Mouse (Mus musculus): ENCODE measurements around the gene Tmsb15a. TPM values are rescaled to one million over a fixed set of nuclear protein-coding genes. Genes with fewer than 3 reads are reported as not detected.
"Not testable (repeated sequence)": the region's sequence is repeated elsewhere in the genome, so short reads cannot be mapped to it uniquely, and the experiment has no call there.

Tmsb15a gene
- not detected in 2 replicates for polyA plus RNA-seq (2012; rRNA removed)

GRCm38 (mm10) chrX:135725161-135725560, at the start of gene Tmsb15a:
Tmsb15a (minus strand) TSS chrX:135725261.
- WGBS: 88% methylated on average over 10 of the region's 10 CpGs
- no peaks in the 10 kb centered on the region for H3K36me3 ChIP-seq (ENCODE audit: control insufficient read depth, insufficient read depth, low read length)
- no peak for DNase-seq
- no peak for TF ChIP-seq POLR2A (IDR thresholded peaks at IDR 0.05; ENCODE audit: low read depth, low read length)
- no peak for TF ChIP-seq CTCF (conservative IDR thresholded peaks at IDR 0.05; ENCODE audit: insufficient read depth, insufficient read length, low read depth, low read length)
- H3K4me3 ChIP-seq (ENCODE audit: insufficient read depth, low read depth, low read length): no peak within 1 kb of the TSS
- H3K27me3 ChIP-seq (replicated peaks; ENCODE audit: control insufficient read depth, insufficient read depth, low read length): no peaks in the 10 kb centered on the region
- no peaks in the 10 kb centered on the region for H3K4me1 ChIP-seq (ENCODE audit: control insufficient read depth, insufficient read depth, low read length)
- H3K27ac ChIP-seq (ENCODE audit: insufficient read depth, low read depth, low read length): no peak within 1 kb of the TSS

GRCm38 (mm10) chrX:135768565-135768964, 43.5 kb upstream of the Tmsb15a start:
- Histone ChIP-seq H3K27me3 (replicated peaks; ENCODE audit: control insufficient read depth, insufficient read depth, low read length) (no peaks in the 10 kb centered on the region), H3K27ac (ENCODE audit: insufficient read depth, low read depth, low read length) (no peak overlapping the region), H3K4me1 (ENCODE audit: control insufficient read depth, insufficient read depth, low read length) (no peaks in the 10 kb centered on the region), H3K4me3 (ENCODE audit: insufficient read depth, low read depth, low read length) (no peak overlapping the region), H3K36me3 (ENCODE audit: control insufficient read depth, insufficient read depth, low read length) (no peaks in the 10 kb centered on the region)
- DNase-seq: no peak
- 77% methylated on average over 2 of the region's 2 CpGs for WGBS
- TF ChIP-seq CTCF (conservative IDR thresholded peaks at IDR 0.05; ENCODE audit: insufficient read depth, insufficient read length, low read depth, low read length) (no peak), POLR2A (IDR thresholded peaks at IDR 0.05; ENCODE audit: low read depth, low read length) (no peak)

- H3K27ac ChIP-seq (ENCODE audit: insufficient read depth, low read depth, low read length): no peak overlapping the region
- H3K27me3 ChIP-seq (replicated peaks; ENCODE audit: control insufficient read depth, insufficient read depth, low read length): no peaks in the 10 kb centered on the region
- 49% methylated on average over 3 of the region's 3 CpGs for WGBS
- no peaks in the 10 kb centered on the region for H3K36me3 ChIP-seq (ENCODE audit: control insufficient read depth, insufficient read depth, low read length)
- H3K4me1 ChIP-seq (ENCODE audit: control insufficient read depth, insufficient read depth, low read length): no peaks in the 10 kb centered on the region
- no peak for DNase-seq
- H3K4me3 ChIP-seq (ENCODE audit: insufficient read depth, low read depth, low read length): no peak overlapping the region
- TF ChIP-seq POLR2A (IDR thresholded peaks at IDR 0.05; ENCODE audit: low read depth, low read length) (no peak), CTCF (conservative IDR thresholded peaks at IDR 0.05; ENCODE audit: insufficient read depth, insufficient read length, low read depth, low read length) (no peak)
Observed at GRCm38 (mm10) chrX:135768043-135768548, 43.0 kb upstream of the Tmsb15a start.

GRCm38 (mm10) chrX:135761707-135762106, 36.6 kb upstream of the Tmsb15a start:
- DNase-seq: peak; percentile 17
- H3K4me1 ChIP-seq (ENCODE audit: control insufficient read depth, insufficient read depth, low read length): no peaks in the 10 kb centered on the region
- peak; percentile 32; the same call in 1 of the 2 replicates for TF ChIP-seq CTCF (conservative IDR thresholded peaks at IDR 0.05; ENCODE audit: insufficient read depth, insufficient read length, low read depth, low read length)
- no peak for TF ChIP-seq POLR2A (IDR thresholded peaks at IDR 0.05; ENCODE audit: low read depth, low read length)

GRCm38 (mm10) chrX:135752832-135753231, 27.8 kb upstream of the Tmsb15a start:
- Histone ChIP-seq H3K27ac (ENCODE audit: insufficient read depth, low read depth, low read length) (no peak overlapping the region), H3K27me3 (replicated peaks; ENCODE audit: control insufficient read depth, insufficient read depth, low read length) (no peaks in the 10 kb centered on the region), H3K36me3 (ENCODE audit: control insufficient read depth, insufficient read depth, low read length) (no peaks in the 10 kb centered on the region), H3K4me1 (ENCODE audit: control insufficient read depth, insufficient read depth, low read length) (no peaks in the 10 kb centered on the region), H3K4me3 (ENCODE audit: insufficient read depth, low read depth, low read length) (no peak overlapping the region)
- 0% methylated on average over 2 of the region's 2 CpGs for WGBS
- no peak for TF ChIP-seq POLR2A (IDR thresholded peaks at IDR 0.05; ENCODE audit: low read depth, low read length)
- peak; percentile 72 for TF ChIP-seq CTCF (conservative IDR thresholded peaks at IDR 0.05; ENCODE audit: insufficient read depth, insufficient read length, low read depth, low read length)
- peak; percentile 71 for DNase-seq

More at GRCm38 (mm10) chrX:135761707-135762106, 36.6 kb upstream of the Tmsb15a start:
- no peak overlapping the region for H3K27ac ChIP-seq (ENCODE audit: insufficient read depth, low read depth, low read length)
- H3K27me3 ChIP-seq (replicated peaks; ENCODE audit: control insufficient read depth, insufficient read depth, low read length): no peaks in the 10 kb centered on the region
- H3K4me3 ChIP-seq (ENCODE audit: insufficient read depth, low read depth, low read length): no peak overlapping the region
- H3K36me3 ChIP-seq (ENCODE audit: control insufficient read depth, insufficient read depth, low read length): no peaks in the 10 kb centered on the region

- not testable (repeated sequence) for DNase-seq; H3K27me3 ChIP-seq (replicated peaks; ENCODE audit: control insufficient read depth, insufficient read depth, low read length); H3K27ac ChIP-seq (ENCODE audit: insufficient read depth, low read depth, low read length); H3K4me3 ChIP-seq (ENCODE audit: insufficient read depth, low read depth, low read length); H3K36me3 ChIP-seq (ENCODE audit: control insufficient read depth, insufficient read depth, low read length); H3K4me1 ChIP-seq (ENCODE audit: control insufficient read depth, insufficient read depth, low read length)
- 96% methylated on average over 3 of the region's 3 CpGs for WGBS
Observed at GRCm38 (mm10) chrX:135745376-135745775, 20.3 kb upstream of the Tmsb15a start.

GRCm38 (mm10) chrX:135743056-135743355, 17.9 kb upstream of the Tmsb15a start:
- TF ChIP-seq CTCF (conservative IDR thresholded peaks at IDR 0.05; ENCODE audit: insufficient read depth, insufficient read length, low read depth, low read length): no peak
- TF ChIP-seq POLR2A (IDR thresholded peaks at IDR 0.05; ENCODE audit: low read depth, low read length): no peak
- H3K27me3 ChIP-seq (replicated peaks; ENCODE audit: control insufficient read depth, insufficient read depth, low read length): no peaks in the 10 kb centered on the region
- no peaks in the 10 kb centered on the region for H3K4me1 ChIP-seq (ENCODE audit: control insufficient read depth, insufficient read depth, low read length)
- H3K27ac ChIP-seq (ENCODE audit: insufficient read depth, low read depth, low read length): no peak overlapping the region
- H3K4me3 ChIP-seq (ENCODE audit: insufficient read depth, low read depth, low read length): peak overlapping the region; percentile 93
- DNase-seq: peak; percentile 0
- WGBS: 0% methylated on average over 7 of the region's 7 CpGs
- no peaks in the 10 kb centered on the region for H3K36me3 ChIP-seq (ENCODE audit: control insufficient read depth, insufficient read depth, low read length)

Measured in kidney, adult 2 months (tissue).